Comparison of ENCODE assay signal across 8 mouse cellular contexts in genomic region chr19:36554785-36555595, GRCm38 (mm10). TPM values are rescaled to one million over a fixed set of nuclear protein-coding genes. Genes with fewer than 3 reads are reported as not detected.
DNase-seq lines count a peak whose midpoint lies in the region; ATAC-seq and TF ChIP-seq lines count a peak whose summit lies in the region.

No protein-coding gene starts in this region.

- H3K27ac ChIP-seq in hindbrain, postnatal 0 days = peak overlapping the region; percentile 94
- no peak overlapping the region for H3K27ac ChIP-seq in liver, embryonic 15.5 days (replicated peaks)

- no peaks in the 10 kb centered on the region for H3K9me3 ChIP-seq in hindbrain, postnatal 0 days (ENCODE audit: low read length)
- no peaks in the 10 kb centered on the region for H3K9me3 ChIP-seq in liver, embryonic 15.5 days (replicated peaks)

- ATAC-seq in hindbrain, postnatal 0 days = peak; percentile 66
- ATAC-seq in liver, embryonic 15.5 days (ENCODE audit: insufficient read depth) = peak; percentile 40

- H3K4me2 ChIP-seq in hindbrain, postnatal 0 days (ENCODE audit: low read depth, low read length) = peak overlapping the region; percentile 96
- H3K4me2 ChIP-seq in liver, embryonic 15.5 days = peak overlapping the region; percentile 92

- peak overlapping the region; percentile 74 for H3K9ac ChIP-seq in hindbrain, postnatal 0 days (replicated peaks; ENCODE audit: low read length)
- peak overlapping the region; percentile 63 for H3K9ac ChIP-seq in liver, embryonic 15.5 days

- peak overlapping the region; percentile 93 for H3K4me3 ChIP-seq in hindbrain, postnatal 0 days (ENCODE audit: low read length)
- peak overlapping the region; percentile 69 for H3K4me3 ChIP-seq in liver, embryonic 15.5 days (replicated peaks)

- H3K27me3 ChIP-seq in hindbrain, postnatal 0 days (ENCODE audit: insufficient read depth, low read length) = no peaks in the 10 kb centered on the region
- peaks cover 45% of the 10 kb centered on the region for H3K27me3 ChIP-seq in liver, embryonic 15.5 days

- TF ChIP-seq CTCF in hindbrain, postnatal 0 days (IDR thresholded peaks at IDR 0.05; ENCODE audit: low read depth) = no peak; the same call in 1 of the 2 replicates

- DNase-seq in adrenal gland, adult 2 months = peak; percentile 71
- no peak for DNase-seq in adrenal gland, postnatal 25 days
- DNase-seq in urinary bladder, postnatal 14 days (ENCODE audit: low spot score) = peak; percentile 18
- no peak for DNase-seq in urinary bladder, postnatal 25 days (ENCODE audit: low spot score)
- DNase-seq in forelimb bud, embryonic 11.5 days (ENCODE audit: low read depth, low spot score) = peak; percentile 32
- peak; percentile 66 for DNase-seq in hindbrain, postnatal 0 days (ENCODE audit: low spot score)
- DNase-seq in right cerebral cortex, postnatal 14 days = peak; percentile 55

- H3K4me1 ChIP-seq in hindbrain, postnatal 0 days (ENCODE audit: insufficient read depth, low read length) = no peaks in the 10 kb centered on the region; the same call in 1 of the 2 replicates
- H3K4me1 ChIP-seq in liver, embryonic 15.5 days (replicated peaks) = peaks cover 13% of the 10 kb centered on the region

- no peaks in the 10 kb centered on the region for H3K36me3 ChIP-seq in hindbrain, postnatal 0 days (ENCODE audit: insufficient read depth, low read length)
- no peaks in the 10 kb centered on the region for H3K36me3 ChIP-seq in liver, embryonic 15.5 days (replicated peaks)

- WGBS in hindbrain, postnatal 0 days = under 1% methylated on average over 43 of the region's 53 CpGs
- under 1% methylated on average over 53 of the region's 53 CpGs for WGBS in liver, embryonic 15.5 days (ENCODE audit: insufficient replicate concordance)

RNA-seq across cellular contexts. Expression of gene Hectd2, which starts 0.6 kb away (rescaled TPM):
- total RNA-seq in adrenal gland, adult 2 months (2021) = 1 to 10 TPM; 1.6 to 2.6 TPM
- polyA plus RNA-seq in adrenal gland, adult 2 months (2012; rRNA removed) = 0.11 and 0.62 TPM in 2 replicates
- total RNA-seq in adrenal gland, postnatal 25 days (2021) = 1.6 and 2.1 TPM in 2 replicates
- 14.0 and 20.7 TPM in 2 replicates for total RNA-seq in hindbrain, postnatal 0 days (2014; rRNA removed)
- 6.7 and 7.7 TPM in 2 replicates for polyA plus RNA-seq in hindbrain, postnatal 0 days (2015; fragmentation: Nextera tagmentation; extraction: Ambion mirVana)
- 0.55 and 0.56 TPM in 2 replicates for polyA plus RNA-seq in liver, embryonic 15.5 days (2015; fragmentation: Nextera tagmentation; extraction: Ambion mirVana)

Comparison
In these comparisons a context has a peak if more than half of its experiments do, and no peak if none do; other contexts are left out.
1. DNase-seq: peak in adrenal gland, adult 2 months (single experiment), urinary bladder, postnatal 14 days (single experiment), forelimb bud, embryonic 11.5 days (single experiment), hindbrain, postnatal 0 days (single experiment) and right cerebral cortex, postnatal 14 days (single experiment); none in adrenal gland, postnatal 25 days (single experiment) and urinary bladder, postnatal 25 days (single experiment).